Mouse (Mus musculus) heart, adult 9 months (tissue): ENCODE data around the gene Vac14.

Experiments
- DNase-seq, 2 experiments: peaks; one replicate each; pipeline ENCODE4 v3.0.0; 2022; ENCODE audit warnings: low spot score in 2 of 2

Vac14 gene

DNA sequence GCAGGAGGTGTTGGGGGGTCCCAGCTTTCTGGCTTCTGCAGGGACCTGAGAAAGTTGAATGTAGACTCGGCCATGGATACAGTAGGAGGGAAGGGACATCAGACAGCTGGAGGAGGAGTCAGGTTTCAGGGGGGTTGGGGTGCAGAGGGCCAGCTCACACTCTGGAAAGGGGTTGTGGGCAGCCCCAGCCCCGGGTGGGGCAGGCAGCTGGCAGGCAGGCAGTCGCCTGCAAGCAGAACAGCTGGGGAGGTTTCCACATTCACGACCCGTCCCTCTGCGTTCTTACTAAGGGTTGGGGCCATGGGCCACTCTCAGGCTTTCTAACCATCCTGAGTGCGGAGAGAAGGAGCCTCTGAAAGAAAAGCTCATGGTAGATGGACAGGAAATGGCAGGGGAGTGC, 98.7 kb downstream of the Vac14 start:
- no peak for DNase-seq

DNA sequence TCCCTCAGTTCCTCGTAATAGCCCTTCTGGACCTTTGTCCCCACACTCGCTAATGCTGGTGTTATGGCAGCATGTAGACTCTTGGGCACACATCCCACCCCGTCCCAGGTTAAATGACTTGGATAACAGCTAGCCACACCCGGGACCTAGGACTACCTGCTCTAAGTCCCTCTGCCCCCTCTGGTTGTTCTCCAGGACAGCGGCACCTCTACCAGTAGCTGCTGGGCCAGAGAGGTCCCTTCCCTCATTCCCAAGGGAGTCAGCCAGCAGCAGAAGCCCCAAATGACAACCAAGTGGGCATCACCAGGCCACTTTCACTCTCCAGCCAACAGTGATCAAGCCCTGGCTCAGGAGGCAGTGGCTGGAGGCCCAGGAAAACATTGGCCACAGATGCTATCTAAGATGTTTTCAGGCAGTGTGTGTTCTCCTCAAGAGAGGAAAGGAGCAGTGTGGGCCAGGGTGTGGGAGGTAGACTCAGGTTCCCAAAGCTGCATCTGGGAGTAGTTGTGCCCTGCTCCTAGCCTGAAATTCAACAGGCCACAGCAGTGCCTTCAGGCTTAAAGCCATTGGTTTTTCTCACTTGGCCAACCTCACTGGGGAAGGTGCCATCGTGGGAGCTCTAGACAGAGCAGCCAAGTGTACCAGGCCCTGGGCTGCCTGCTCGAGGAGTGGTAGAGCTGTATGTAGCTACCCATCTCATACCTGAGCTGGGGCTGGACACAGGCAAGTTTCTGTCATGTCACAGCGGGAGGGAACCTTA, 100.0 kb downstream of the Vac14 start:
- no peak for DNase-seq

- peak; percentile 78 to 83 for DNase-seq
Observed at GRCm38 (mm10) chr8:110718969-110719670, 100.7 kb downstream of the Vac14 start.

DNA sequence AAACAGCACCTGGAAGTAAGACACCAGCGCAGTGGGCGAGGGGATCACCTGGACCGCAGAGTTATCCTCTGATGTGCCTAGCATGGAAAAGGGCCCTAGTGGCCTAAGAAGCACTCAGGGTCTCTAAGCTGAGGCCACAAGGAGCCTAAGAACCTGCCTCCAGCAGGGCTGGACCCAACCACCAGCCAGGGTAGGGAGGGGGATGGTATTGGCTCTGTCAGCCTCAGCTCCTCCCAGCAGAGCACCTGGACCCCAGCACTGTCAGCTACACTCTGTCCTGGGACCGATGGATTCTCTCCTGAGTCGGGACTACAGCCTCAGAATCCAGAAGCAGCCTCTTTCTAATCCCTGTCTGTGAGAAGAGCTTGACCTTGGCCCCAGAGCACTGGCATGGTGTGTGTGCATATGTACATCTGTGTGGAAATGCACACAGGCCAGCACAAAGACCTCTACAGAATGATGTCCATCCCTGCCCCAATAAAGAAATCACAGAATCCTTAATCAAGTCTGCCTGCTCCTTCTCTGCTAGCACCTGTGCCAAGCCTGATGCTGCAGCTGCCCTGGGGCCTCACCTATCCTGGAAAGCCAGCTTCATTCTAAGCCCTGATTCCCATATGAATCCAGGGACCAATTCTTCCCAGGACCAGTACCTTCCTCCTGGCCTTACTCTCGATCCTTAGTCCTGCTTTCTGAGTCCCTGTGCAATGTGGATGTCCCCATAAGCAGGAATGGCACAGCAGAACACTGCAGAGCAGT, 101.7 kb downstream of the Vac14 start:
- no peak for DNase-seq

DNA sequence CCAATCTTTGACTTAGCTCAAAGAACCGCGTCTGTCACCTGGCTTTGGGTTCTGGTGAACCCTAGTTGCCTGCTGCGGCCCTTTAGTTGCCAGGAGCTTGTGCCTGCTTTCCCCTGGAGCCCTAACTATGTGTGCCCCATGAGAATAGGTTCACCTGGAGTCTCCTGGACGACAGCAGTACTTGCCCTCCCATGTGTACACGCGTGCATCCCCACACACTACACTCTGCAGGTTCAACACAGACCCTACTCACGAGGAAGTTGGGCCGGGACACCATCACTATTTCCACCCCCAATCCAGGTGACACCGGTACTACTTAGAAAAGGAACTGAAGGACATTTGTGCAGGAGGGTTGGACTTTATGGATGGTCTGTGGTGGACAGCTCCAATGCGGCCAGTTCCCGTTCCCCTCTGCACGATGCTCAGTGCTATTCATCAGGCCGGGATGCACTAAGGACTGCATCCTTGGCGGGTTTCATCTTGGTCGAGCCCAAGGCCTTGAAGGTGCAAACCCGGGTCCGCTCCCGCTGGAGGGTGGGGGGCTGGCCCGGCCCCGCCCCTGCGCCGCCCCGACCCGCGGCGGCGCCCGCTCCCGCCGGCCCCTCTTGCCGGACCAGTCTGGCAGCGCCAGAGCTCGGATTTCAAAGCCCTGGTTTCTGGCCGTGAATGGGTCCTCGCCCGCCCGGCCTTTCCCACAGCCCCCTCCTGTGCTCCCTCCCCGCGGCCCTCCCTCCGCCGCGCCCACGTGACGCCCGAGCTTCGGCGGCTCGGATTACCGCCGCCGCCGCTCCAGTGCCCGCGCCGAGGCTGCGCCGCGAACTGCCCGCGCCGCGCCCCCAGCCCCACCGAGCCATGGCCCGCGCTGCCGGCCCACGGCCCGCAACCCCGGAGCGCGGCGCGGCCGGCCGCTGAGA, 102.6 kb downstream of the Vac14 start, which contains the start of gene Mtss1l:
Gene Mtss1l, plus strand, starts transcription at position 792 of the 914 bp plus-strand sequence.
- peak; percentile 79 to 80 for DNase-seq

DNA sequence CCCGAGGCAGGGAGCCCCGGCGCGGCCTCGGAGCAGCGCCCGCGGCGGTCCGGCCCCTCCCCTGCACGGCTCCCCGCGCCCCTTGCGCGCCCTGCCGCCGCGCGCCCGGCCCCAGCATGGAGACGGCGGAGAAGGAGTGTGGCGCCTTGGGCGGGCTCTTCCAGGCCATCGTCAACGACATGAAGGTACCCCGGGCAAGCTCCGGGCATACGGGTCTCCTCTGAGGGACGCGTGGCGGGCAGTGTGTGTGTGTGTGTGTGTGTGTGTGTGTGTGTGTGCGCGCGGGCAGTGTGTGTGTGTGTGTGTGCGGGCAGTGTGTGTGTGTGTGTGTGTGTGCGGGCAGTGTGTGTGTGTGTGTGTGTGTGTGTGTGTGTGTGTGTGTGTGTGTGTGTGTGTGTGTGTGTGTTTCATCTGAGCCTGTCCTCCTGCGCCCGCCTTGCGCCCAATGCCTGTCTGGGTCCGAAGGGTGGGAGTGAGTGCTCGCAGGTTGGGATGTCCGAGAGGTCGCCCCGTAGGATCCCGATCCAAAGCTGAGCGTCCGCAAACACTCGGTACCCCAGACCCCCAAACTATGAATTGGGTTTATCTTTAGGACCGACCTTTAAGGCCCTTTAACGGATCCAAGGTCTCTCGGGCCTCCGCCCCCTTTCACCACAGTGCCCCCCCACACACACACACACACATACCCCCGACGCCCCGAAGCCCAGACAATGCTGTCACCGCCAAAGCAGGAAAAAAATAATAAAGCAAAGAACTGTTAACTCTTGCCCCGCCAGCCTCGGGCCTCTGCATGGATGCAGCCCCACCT, 103.4 kb downstream of the Vac14 start:
- DNase-seq = peak in 1 of 2 experiments; percentile 46

GRCm38 (mm10) chr8:110722414-110723011, 104.1 kb downstream of the Vac14 start:
- no peak for DNase-seq

GRCm38 (mm10) chr8:110724493-110724892, 106.1 kb downstream of the Vac14 start:
- no peak for DNase-seq

DNA sequence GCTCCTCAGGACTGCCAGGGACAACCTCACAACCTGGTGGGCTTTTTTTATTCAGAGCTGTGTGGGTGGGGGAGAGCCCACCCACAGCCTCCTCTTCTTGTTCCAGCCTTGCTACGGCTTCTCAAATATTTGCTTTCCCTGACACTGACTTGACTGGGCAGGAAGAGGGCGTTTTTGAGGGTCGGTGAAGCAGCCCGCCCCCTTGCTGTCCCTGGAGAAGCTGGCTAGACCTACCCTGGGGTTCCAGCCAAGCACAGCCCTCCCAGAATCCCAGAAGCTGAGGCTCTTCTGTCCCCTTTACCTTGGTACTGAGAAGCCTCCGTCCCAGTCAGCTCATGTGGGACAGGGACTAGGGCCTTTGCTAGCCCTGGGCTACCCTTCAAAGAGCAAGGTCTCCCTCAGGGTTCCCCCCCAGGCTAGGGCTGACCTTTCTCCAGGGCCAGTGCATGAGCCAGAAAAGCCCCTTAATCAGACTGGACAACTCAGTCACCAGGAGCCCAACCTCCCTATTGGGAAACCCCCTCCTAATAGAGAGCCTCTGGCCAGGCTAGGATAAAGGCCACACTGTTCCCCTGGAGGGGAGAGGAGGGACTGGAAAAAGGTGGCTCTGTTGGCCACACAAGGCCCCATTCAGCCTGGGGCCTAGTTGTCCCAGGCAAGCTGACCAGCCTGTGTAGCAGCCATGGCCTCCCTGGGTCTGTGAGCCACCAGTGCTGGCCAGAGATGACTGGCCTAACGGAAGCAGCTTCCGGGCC, 106.9 kb downstream of the Vac14 start:
- no peak for DNase-seq

DNA sequence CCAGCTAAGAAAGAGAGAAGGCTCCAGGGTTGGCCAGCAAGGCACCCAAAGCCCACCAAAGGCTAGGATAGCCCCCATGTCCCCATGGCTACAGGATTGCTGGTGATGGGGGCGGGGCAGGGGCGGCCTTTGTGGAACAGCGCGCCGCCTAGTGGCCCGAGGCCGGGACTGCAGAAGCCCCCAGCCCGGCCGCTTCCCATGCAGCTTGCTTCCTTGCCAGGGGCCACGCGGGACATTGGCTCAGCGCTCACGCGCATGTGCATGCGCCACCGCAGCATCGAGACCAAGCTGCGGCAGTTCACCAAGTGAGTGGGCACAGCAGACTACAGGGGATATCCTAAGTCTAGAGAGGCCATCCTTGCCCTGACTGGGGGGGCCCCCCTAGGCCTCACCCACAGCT, 108.5 kb downstream of the Vac14 start:
- DNase-seq = peak in 1 of 2 experiments; percentile 46

GRCm38 (mm10) chr8:110731346-110731859, 113.0 kb downstream of the Vac14 start:
- no peak for DNase-seq

- DNase-seq = no peak
Observed at GRCm38 (mm10) chr8:110733036-110733435, 114.7 kb downstream of the Vac14 start.

GRCm38 (mm10) chr8:110738591-110739195, 120.3 kb downstream of the Vac14 start:
- no peak for DNase-seq

GRCm38 (mm10) chr8:110740629-110741175, 122.3 kb downstream of the Vac14 start:
- DNase-seq = no peak

- no peak for DNase-seq
Observed at GRCm38 (mm10) chr8:110741816-110742451, 123.5 kb downstream of the Vac14 start.

- DNase-seq = no peak
Observed at GRCm38 (mm10) chr8:110742452-110742818, 124.0 kb downstream of the Vac14 start.

GRCm38 (mm10) chr8:110745162-110745561, 126.8 kb downstream of the Vac14 start:
- DNase-seq = no peak

DNA sequence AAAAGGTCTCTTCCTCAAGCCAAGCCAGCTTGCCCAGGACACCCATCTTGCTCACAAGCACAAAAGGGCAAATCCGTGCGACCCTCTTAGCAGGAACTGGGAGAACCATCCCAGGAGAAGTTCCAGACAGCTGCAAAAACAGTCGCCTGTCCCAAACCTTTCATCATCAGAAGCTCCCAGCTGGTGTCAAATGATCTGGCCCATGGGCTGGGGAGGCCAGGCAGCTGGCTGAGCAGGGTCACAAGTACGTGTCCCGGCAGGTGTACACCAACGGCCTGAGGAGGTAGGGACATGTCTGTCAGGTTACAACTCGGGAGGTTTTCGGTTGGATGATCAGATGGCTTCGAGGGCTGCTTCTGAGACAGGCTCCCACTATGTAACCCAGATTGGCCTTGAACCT, 128.3 kb downstream of the Vac14 start:
- no peak for DNase-seq
